Mouse (Mus musculus) liver, postnatal 0 days (tissue): ENCODE measurements around the gene Siah3.

ENCODE experiments used
- CTCF ChIP-seq: sonication (generic); IDR thresholded peaks from 2 replicates; pipeline ENCODE4 v1.5.1; 2016; ENCODE audit warnings: antibody characterized with exemption, low read depth
- EP300 ChIP-seq: IDR thresholded peaks from 2 replicates; pipeline ENCODE4 v1.6.1; 2016; ENCODE audit warnings: antibody characterized with exemption, low read depth, mild to moderate bottlenecking

- TF ChIP-seq CTCF (no peak), EP300 (no peak)
These were observed 37.9 kb downstream of the Siah3 start for GRCm38 (mm10) chr14:75493555-75494194.
